Mouse (Mus musculus) frontal cortex, postnatal 10 days (tissue): Measurements from ENCODE around the gene Nrgn.

ENCODE experiments used
- DNase-seq, 2 experiments: peaks; one replicate each; pipeline ENCODE4 v3.0.0; 2022; ENCODE audit warnings: low spot score in 2 of 2, mixed read lengths in 1 of 2

Nrgn gene

GRCm38 (mm10) chr9:37554838-37555748 lies 2.4 kb upstream of the Nrgn start, which contains the start of gene Siae:
Gene Siae, plus strand, starts transcription at chr9:37555698.
- DNase-seq: no peak

- DNase-seq: no peak
Observed at GRCm38 (mm10) chr9:37554279-37554678, 1.6 kb upstream of the Nrgn start.

DNA sequence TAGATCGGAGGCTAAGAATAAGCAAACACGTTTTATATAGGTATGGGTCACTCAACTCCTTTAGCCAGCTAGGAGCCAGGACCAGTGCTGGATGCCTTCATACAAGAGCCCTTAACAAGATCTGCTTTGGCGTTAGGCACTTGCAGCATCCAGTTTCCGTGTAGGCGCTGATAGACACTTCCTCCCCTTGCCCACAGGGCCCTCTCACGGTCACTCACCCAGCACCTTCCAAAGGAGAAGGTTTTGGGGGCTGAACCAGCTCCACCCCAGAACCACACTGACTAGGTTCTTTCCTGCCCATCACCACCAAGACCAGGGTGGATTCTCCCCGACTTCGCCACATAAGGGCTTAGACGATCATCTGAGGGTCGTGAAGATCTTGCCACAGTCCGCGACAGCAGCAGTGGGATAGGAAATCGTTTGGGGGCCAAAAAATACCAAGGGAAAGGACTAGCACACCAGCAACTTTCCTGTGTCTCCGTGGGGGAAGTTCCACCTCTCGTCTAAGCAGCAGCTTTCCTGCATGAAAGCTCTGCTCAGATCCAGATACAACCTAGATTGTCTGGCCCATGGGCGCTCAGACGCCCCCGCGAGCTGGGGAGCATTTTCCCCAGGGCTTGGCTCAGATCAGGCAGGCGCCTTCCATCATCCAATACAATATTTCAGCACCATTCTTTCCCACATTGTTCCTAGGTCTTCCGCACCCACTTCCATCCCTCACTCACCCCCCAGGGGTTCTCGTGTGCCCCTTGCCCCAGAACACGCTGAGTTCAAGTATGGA lies 763 bp downstream of the Nrgn start:
- DNase-seq: no peak

- no peak for DNase-seq
Observed at GRCm38 (mm10) chr9:37550435-37550834, 2.3 kb downstream of the Nrgn start.

GRCm38 (mm10) chr9:37546889-37547288 lies 5.8 kb downstream of the Nrgn start:
- DNase-seq: no peak

DNA sequence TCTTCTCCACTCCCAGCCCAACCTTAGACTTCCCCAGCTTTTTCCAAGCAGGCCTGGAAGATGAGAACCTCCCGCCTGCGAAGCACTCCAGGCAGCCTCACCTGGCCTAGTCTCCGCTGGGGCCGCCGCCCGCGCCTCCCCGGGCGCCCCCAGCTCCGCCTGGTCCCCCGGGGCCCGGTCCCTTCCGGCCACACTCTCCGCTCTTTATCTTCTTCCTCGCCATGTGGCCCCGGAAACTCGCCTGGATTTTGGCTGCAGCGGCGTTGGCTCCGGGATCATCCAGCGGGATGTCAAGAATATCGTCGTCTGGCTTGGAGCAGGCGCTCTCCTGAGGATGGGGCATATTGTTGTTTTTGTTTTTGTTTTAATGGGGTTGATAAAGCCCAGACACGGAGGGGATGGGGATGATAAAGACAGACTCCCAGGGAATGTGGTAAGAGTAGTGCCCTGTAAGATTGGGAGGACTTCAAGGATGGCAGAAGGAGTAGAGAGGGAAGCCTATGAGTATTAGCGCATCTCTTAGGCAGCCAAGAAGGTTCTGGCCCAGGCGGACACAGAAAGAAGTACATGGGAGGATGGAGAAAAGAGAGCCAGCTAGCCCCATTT lies 6.8 kb downstream of the Nrgn start:
- no peak for DNase-seq

GRCm38 (mm10) chr9:37545166-37545610 lies 7.5 kb downstream of the Nrgn start:
- DNase-seq: no peak

DNA sequence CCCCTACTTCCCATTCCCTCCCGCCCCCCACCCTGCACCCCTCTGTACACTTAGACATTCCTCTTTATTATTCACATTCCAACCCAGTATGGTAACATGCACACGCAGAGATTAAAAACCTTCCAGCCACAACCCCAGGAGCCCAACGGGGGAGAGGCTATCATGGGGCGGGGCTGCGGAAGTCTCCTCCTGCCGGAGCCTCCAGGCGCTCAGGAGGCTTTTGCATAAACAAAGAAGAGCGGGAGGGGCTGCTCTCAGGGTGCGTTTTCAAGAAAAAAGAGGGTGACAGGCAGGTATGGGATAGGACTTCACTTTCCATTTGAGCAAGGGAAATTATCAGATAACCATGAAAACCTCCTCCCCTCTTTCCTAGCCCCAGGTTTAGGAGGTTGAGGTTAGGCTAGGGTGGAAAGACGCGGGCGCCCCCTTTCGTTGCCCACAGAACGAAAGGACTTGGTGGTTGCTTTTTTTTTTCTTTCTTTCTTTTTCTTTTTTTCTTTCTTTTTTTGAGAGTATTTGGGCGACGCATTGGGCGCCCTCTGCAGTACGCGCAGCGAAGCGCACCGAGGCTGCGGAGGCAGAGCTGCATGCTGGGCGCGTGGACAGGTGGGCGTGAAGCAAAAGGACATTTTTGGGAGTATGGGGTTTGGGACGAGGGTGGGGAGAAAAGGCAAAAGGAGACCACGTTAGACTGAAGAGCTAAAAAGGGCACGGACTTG lies 8.1 kb downstream of the Nrgn start:
- peak in 1 of 2 experiments; percentile 66 for DNase-seq

DNA sequence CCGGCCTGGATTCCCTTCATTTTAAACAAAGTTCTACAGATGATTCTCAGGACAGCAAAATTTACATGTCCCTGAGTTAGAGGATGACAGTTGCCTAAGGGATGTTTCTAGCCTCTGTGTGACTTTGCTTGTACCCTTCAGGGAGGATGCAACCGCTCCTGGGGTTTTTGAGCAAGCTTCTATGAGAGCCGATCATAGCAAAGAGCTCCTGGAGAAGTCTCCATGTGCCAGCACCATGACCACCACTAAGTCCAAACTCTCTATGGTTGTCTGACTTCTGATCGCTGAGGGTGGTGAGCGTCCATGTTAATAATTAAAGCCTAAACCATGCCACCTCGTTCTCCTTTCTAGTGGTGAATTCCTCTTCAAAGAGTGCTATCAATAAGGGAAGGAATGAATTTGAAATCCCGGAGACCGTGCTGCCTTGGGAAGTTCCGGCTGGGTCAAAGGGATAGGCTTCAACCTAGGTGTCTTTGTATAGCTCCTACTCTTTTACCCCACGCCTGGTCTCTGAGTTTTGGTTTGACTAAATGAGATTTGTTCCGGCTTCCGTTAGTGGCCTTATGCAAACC lies 8.7 kb downstream of the Nrgn start:
- DNase-seq: no peak

DNA sequence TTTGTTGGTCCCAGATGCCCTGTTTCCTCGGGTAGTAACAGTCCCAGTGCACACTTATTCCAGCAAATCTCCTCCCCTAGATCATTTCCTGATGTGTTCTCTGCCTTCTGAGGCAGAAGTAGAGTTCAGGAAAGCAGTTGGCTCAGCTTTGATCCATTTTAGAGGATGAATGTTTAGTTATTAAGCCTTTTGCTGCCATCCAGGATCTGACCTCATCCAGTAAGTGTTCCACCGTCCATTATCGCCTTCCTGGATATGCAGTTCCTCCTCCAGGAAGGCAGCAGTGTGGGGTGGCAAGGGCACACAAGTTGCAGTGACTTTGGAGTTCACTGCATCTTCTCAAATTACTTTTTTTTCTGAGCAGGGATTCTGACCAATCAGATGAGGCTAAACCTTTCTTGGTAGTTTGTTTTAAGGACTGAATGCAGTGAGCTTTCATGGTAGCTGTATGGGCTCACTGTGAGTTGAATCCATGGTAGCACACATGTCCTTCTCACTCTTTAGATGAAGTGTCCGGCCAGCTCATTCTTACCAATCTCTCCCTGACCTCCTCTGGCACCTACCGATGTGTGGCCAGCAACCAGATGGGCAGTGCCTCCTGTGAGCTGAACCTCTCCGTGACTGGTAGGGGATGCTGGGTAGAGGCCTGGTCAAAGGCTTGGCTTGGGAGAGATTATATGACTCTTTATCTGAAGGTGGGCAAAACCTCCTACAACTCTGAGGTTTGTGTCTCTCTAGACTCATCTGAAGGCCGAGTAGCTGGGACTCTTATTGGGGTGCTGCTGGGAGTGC lies 10.7 kb downstream of the Nrgn start:
- DNase-seq: no peak

GRCm38 (mm10) chr9:37540701-37541575 lies 11.8 kb downstream of the Nrgn start:
- no peak for DNase-seq

- no peak for DNase-seq
Observed at GRCm38 (mm10) chr9:37540226-37540625, 12.5 kb downstream of the Nrgn start.

DNA sequence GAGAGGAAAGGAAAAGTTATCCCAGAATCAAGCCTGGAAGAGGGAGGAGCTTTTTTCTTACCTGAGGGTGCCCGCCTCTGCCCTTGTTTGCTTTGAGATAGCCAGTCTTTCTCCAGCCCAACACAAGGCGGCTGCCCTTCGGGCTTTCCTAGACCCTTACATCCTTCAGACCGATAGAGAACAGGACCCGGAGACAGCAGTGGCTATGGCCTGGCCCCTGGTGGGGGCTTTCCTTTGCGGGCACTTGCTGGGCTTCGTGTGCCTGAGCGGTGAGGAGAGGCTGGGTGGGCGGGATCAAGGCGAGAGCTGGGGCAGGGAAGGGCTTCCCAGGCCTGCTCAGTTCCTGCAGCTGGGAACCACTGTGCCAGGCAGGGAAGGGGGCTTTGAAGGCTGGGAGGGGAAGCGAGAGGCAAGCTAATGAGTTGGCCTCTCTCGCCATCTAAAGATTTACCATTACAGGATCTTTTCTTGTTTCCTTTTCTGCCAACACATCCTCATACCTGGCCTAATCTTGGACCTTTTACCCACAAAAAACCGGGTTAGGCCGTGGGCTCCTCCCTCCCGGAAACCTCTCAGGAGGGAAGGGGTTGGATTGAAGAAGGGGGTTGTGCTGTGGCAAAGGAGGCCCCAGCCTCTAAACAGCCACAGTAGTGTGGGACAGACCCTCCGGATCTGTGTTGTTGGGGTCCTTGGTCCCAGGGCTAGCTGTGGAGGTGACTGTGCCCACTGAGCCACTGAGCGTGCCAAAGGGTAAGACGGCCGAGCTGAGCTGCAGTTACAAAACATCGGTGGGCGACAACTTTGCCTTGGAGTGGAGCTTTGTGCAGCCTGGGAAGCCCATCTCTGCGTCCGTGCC lies 13.3 kb downstream of the Nrgn start, which contains the start of gene Vsig2:
Gene Vsig2 (plus strand): TSS at position 86 of the 856 bp plus-strand sequence.
- DNase-seq: no peak

DNA sequence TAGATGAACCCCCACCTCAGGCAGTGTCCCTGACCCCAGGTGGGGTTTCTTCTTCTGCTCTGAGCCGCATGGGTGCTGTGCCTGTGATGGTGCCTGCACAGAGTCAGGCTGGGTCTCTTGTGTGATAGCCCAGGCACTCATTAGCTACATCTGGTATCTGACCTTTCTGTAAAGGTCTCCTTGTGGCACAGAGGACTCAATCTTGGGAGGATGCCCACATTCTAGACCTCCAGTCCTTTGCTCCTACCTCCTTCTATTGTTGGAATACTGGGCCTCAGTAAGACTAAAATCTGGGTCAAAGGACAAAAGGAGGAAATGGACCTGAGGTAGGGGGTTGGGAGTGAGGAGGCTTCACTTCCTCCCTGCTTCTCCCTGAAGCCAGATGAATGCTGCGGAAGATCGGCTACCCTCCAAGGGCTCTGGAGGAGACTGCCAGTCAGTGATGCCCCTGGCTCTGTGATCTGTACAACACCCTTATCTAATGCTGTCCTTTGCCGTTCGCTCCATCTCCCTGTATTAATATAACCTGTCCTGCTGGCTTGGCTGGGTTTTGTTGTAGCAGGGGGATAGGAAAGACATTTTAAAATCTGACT lies 14.9 kb downstream of the Nrgn start:
- DNase-seq: no peak

GRCm38 (mm10) chr9:37536851-37537250 lies 15.9 kb downstream of the Nrgn start:
- DNase-seq: no peak

GRCm38 (mm10) chr9:37530888-37531705 lies 21.6 kb downstream of the Nrgn start:
- DNase-seq: no peak
